Mouse (Mus musculus): Measurements from ENCODE around the gene Olfr1002. TPM values are rescaled to one million over a fixed set of nuclear protein-coding genes. Genes with fewer than 3 reads are reported as not detected.

Olfr1002 gene
- polyA plus RNA-seq (2012), result not detected in 2 replicates

DNA sequence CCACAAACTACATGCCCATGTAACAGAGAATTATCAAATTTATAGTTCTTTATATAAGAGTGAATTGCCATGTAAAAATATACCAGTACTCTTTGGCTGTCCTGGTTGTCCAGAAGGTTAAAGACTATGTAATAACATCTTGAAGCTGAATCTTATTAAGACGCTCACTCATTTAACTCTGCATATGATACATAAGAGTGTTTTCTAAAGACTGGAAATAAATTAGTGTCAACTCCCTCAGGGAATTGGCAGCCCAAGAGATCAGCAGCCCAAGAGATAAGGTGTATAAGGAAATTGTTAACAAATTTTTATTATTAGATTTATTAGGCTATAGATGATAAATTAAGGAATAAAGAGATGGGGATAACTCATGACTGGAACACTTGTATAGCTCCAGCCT, at the start of gene Olfr1002:
Gene Olfr1002, minus strand, starts transcription at position 101 of the 400 bp plus-strand sequence.

DNA sequence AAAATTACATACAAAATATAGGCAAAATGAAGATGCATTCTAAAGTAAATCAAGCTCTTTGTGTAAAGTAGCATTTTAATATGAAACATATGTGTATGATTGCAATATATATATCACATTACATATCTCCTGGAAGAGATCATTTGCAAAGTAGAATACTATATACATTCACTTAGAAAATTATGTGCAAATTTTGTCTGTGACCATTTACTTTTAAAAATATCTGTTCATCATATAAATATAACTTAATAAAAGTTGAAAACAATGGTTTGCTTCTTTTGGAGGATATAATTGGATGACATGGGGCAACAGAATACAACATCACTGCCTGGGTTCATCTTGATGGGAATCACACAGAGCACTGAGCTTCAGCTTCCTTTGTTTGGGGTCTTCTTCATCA, 38.6 kb upstream of the Olfr1002 start, which contains the start of gene Olfr1008:
Gene Olfr1008, plus strand, starts transcription at position 301 of the 400 bp plus-strand sequence.

GRCm38 (mm10) chr2:85678667-85679066, 28.2 kb upstream of the Olfr1002 start, which contains the start of gene Olfr1006:
Gene Olfr1006, minus strand, starts transcription at chr2:85678767.

GRCm38 (mm10) chr2:85664355-85664754, 13.9 kb upstream of the Olfr1002 start, which contains the start of gene Olfr154:
Gene Olfr154, minus strand, starts transcription at chr2:85664455.

DNA sequence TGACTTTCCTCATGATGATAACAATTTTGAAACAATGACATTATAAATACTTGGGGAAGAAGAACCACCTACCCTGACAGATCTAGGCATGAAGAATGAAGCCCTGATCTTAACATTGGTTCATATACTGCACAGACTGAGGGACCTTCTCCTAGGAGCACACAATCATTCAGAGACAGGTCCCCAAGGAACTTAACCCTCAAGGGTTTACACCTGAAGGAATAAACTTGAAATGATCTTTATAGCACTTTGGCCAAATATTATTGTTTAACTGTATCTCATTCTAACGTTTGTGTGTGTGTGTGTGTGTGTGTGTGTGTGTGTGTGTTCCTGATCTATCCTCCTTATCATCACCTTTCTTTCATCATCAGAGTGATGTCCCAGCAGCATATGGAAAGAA, 38.7 kb downstream of the Olfr1002 start, which contains the start of gene Olfr1000:
Gene Olfr1000, minus strand, starts transcription at position 101 of the 400 bp plus-strand sequence.

Other genes with a start within 250 kb of the Olfr1002 start
- not detected in 2 replicates for gene Olfr992, start 241.2 kb downstream of the Olfr1002 start, polyA plus RNA-seq (2012)
- gene Olfr993, start 235.8 kb downstream of the Olfr1002 start, polyA plus RNA-seq (2012), result not detected in 2 replicates
- gene Olfr994, start 214.3 kb downstream of the Olfr1002 start, polyA plus RNA-seq (2012), result not detected in 2 replicates
- gene Olfr995, start 207.1 kb downstream of the Olfr1002 start, polyA plus RNA-seq (2012), result not detected in 2 replicates
- not detected in 2 replicates for gene 4833423E24Rik, start 131.7 kb downstream of the Olfr1002 start, polyA plus RNA-seq (2012)
- gene Olfr996, start 71.5 kb downstream of the Olfr1002 start, polyA plus RNA-seq (2012), result not detected in 2 replicates
- 0.06 TPM in 1 of 2 replicates, not detected in the other for gene Olfr998, start 61.8 kb downstream of the Olfr1002 start, polyA plus RNA-seq (2012)
- gene Olfr1000, start 38.8 kb downstream of the Olfr1002 start, polyA plus RNA-seq (2012), result not detected in 2 replicates
- not detected in 2 replicates for gene Olfr154, start 13.8 kb upstream of the Olfr1002 start, polyA plus RNA-seq (2012)
- gene Olfr1006, start 28.1 kb upstream of the Olfr1002 start, polyA plus RNA-seq (2012), result not detected in 2 replicates
- not detected in 2 replicates for gene Olfr1008, start 38.7 kb upstream of the Olfr1002 start, polyA plus RNA-seq (2012)
- not detected in 2 replicates for gene Olfr1009, start 64.7 kb upstream of the Olfr1002 start, polyA plus RNA-seq (2012)
- not detected in 2 replicates for gene Olfr1012, start 112.1 kb upstream of the Olfr1002 start, polyA plus RNA-seq (2012)
- not detected in 2 replicates for gene Olfr1013, start 116.4 kb upstream of the Olfr1002 start, polyA plus RNA-seq (2012)
- gene Olfr1014, start 122.0 kb upstream of the Olfr1002 start, polyA plus RNA-seq (2012), result not detected in 2 replicates
- not detected in 2 replicates for gene Olfr1015, start 131.3 kb upstream of the Olfr1002 start, polyA plus RNA-seq (2012)
- not detected in 2 replicates for gene Olfr1016, start 151.8 kb upstream of the Olfr1002 start, polyA plus RNA-seq (2012)
- gene Olfr1018, start 167.8 kb upstream of the Olfr1002 start, polyA plus RNA-seq (2012), result not detected in 2 replicates
- gene Olfr1019, start 194.8 kb upstream of the Olfr1002 start, polyA plus RNA-seq (2012), result not detected in 2 replicates
- not detected in 2 replicates for gene Olfr1020, start 196.3 kb upstream of the Olfr1002 start, polyA plus RNA-seq (2012)
- gene Olfr1022, start 217.9 kb upstream of the Olfr1002 start, polyA plus RNA-seq (2012), result not detected in 2 replicates
- not detected in 2 replicates for gene Olfr1023, start 234.9 kb upstream of the Olfr1002 start, polyA plus RNA-seq (2012)

Data from megakaryocyte-erythroid progenitor cell, adult 5 weeks (primary cell).